Mouse (Mus musculus) monocyte, adult 5-6 weeks (primary cell): ENCODE results near the gene Zcchc2. TPM values are rescaled to one million over a fixed set of nuclear protein-coding genes. Genes with fewer than 3 reads are reported as not detected.

Experiments used
- ATAC-seq: fragments of 153-309, 156-312 bp; replicated peaks from 2 replicates; pipeline ENCODE4 v1.8.0; 2017; ENCODE audit warnings: mild to moderate bottlenecking; ENCODE audit not compliant: low TSS enrichment, insufficient number of reproducible peaks, severe bottlenecking, poor library complexity, low FRiP score
- total RNA-seq: library from RNA; stranded (forward); fragments of 200-1000, 200-491, 200-594 nt; gene quantifications from 3 replicates; pipeline ENCODE4 v1.2.3, GENCODE M21; 2017

The Zcchc2 gene
- total RNA-seq, 1 experiment from 2014 or later = 42.4 TPM

DNA sequence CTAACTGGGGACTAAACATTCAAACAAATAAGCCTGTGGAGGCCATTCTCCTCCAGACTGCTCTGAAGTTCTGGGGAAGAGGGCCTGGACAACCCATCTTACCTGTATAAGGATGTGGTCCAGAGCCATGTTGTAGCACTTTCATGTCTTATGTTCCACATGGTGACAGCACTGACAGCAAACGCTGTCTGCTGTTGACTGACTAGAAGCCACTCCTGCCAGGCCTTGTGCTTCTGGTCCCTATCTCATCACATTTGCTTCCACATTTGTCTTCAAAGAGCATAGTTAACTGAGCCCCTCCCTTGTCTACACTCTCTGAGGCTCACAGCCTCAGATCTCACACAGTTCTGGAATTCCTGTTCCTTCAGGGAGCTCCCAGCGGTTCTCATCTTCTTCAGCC is 34.0 kb downstream of the Zcchc2 start:
- no peak for ATAC-seq

DNA sequence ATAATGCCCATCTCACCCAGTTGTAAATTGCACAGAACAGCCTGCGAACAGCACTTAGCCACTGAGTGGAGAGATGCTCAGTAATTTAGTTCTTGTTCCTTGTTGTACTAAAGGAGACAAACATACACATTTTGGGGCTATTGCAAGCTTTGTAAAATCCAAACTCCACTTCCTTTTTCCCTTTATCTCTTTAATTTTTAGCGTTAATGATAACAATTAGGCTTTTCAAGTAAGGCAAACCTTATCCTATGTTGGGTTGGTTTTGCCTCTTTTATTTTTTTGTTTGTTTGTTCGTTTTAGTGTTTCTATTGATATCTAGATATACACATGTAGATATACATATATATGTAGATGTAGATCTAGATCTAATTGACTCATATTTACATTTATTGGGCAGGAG is 34.6 kb downstream of the Zcchc2 start:
- ATAC-seq = no peak

DNA sequence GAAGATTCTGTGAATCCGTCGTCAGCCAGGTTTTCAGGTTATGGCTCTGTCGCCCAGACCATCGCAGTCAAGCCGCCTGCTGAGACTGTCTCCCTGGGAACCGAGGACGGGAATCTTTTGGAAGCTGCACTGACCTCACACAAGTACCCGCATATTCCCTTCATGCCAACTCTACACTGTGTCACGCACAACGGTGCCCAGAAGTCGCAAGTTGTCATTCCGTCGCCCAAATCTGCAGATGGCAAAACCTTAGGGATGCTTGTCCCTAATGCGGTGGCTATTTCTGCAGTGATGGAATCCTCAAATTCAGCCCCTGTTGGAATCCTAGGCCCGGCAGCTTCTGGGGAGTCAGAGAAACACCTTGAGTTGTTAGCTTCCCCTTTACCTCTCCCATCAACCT is 39.6 kb downstream of the Zcchc2 start:
- no peak for ATAC-seq

DNA sequence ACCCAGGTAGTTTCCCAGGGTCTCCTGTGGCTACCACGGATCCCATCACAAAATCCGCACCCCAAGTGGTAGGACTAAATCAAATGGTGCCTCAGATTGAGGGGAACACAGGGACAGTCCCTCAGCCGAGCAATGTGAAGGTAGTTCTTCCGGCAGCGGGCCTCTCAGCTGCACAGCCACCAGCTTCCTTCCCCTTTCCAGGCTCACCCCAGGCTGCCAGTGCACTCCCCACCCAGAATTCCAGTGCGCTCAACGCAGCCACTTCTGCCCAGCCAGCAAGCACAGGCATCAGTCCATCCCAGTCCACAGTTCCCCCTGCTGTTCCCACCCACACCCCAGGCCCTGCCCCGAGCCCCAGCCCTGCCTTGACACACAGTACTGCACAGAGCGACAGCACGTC is 40.1 kb downstream of the Zcchc2 start:
- 0 out of 2 replicates have a peak, but pooled peaks have one; percentile 46 for ATAC-seq

DNA sequence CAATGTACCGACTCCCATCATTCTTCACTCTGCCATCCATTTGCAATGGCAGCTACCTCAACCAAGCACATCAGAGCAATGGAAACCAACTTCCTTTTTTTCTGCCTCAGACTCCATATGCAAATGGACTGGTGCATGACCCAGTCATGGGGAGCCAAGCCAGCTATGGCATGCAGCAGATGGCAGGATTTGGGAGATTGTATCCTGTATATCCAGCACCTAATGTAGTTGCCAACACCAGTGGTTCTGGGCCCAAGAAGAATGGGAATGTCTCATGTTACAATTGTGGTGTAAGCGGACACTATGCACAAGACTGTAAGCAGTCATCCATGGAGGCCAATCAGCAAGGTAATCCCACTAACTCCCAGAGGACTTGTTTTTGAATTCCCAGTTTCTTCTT is 40.7 kb downstream of the Zcchc2 start:
- ATAC-seq = no peak

DNA sequence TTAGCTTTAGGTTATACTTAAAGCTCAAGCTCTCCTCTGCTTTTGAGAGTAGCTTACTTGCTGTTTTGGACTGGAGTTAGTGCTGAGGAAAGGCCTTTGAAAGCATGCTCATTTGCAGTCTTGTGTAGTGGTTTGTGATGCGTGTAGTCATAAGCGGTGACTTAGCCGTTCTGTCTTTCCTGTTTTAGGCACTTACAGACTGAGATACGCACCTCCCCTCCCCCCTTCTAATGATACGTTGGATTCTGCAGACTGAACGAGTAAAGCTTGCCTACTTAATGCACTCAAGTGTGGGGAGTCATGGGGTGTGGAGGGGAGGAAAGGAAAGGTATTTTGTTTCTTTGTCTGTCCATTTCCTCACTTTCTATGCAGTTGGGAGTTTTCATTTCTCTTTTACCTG is 41.7 kb downstream of the Zcchc2 start:
- ATAC-seq = no peak

DNA sequence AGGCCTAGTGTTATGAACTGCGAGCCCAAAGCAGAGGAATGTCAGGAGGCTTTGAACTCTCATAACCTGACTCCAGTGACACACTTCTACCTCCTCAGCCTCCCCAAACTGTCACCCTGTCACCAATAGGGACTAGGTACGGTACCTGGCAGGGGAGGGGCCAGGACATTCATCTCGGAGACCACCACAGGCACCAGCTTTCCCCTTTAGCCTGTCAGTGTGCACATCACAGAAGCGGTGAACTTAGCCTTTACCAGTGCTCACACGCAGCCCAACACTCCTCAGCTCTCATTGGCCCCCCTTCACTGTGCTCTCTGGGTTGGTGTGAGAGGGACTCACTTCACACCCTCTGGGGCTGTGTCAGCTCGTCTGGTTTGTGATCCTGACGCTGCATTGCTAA is 44.6 kb downstream of the Zcchc2 start:
- ATAC-seq = no peak

DNA sequence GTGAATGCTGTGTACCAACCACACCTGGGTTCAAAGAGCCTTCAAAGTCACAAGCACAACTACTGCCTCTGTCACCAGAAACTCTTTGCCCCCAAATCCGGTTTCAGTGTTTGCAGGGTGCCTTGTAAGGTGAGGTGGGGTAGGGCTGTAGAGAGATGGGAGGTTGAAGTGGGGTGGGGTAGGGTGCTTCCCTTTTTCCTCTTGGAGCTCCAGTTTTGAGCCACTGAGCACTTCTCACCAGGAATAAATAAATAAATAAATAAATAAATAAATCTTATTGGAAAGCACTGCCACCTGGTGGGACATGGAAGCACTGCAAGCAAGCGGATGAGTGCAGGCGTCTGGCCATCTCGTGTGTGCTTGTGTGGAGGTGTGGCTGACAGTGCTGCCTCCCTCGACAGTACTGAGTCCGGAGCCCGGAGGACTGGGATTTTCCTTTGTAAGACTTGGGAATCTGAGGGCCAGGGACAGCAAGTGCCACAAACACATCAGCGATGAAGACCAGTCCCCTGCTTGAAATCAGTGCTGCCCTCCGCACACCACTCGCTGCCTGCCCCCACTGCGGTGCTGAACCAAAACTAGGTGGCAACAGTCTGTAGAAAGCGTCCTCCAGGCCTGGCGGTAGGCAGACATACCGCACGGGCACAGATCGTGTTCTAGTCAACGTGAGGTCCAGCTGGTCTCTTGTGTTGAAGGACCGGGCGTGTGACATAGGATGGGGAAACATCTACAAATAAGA is 46.8 kb downstream of the Zcchc2 start:
- ATAC-seq = peak; percentile 61; the same call in 1 of the 2 replicates

GRCm38 (mm10) chr1:106039326-106039725 is 49.1 kb downstream of the Zcchc2 start:
- ATAC-seq = no peak

DNA sequence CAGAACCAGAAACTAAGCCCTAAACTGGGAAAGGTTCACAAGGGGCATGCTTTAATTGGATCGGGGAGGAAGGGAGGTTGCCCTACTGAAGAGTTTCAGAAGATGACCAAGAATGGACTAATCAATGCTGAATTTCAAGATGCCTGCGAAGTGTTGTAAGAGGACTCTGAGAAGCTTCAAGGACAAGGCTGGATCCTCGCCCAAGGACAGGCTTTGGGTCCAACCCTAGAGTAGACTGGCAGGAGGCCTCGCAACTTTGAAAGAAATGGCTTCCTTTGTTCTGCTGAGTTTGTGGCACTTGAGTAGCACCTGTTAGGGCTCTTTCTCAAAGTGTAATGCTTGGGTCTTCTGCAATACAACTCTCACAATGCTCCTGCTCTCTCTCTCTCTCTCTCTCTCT is 50.1 kb downstream of the Zcchc2 start:
- no peak for ATAC-seq

DNA sequence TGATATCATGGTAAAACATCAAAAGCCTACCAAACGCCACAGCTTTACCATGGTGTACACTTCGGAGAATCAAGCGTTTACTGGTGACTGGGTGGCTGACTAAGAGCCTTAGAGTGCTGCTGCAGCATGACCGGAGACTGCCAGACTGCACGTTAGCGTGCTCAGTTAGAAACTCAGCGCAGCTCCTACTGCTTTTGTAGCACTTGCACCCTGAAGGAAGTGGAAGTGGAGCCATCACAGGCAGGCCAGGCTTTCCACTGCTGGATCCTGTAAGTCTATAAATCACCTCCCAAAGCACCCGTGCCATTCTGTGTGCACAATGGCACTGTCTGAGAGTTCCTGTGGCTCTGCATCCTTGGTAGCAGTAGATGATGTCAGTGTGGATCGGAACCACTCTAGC is 52.0 kb downstream of the Zcchc2 start:
- no peak for ATAC-seq

DNA sequence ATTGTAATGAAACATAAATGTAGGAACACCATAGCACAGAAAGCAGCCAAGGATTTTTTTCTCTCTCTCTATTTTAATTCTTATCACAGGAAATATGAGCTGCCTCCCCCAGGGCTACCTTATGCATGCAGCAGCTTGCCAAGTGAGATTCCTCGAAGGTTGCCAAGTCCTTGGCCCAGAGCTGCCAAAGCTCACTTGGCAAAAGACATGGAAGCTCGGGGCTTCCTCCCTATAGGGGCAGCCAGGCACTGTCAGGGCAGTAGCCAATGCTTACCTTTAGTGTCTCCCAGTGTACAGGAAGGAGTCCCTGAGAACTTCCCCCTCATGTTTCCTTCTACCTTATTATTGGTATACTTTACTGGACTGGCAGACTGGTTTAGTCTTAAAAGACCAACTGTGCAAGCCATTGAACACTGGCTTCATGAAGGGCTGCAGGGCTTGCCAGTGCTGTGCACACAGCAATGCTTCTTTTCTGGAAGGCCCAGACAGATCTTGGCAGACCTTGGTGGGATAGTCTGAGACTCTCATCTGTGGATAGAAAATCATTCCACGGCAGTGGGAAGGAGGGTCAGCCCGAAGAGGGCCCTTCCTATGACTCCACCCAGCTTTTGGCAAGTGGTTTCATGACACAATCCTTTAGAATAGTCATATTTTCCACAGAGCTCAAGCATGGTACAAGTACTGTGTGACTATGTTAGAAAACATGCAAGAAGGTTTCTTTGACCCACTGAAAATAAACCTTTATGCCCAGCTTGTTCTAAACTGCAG is 53.0 kb downstream of the Zcchc2 start:
- ATAC-seq = no peak

DNA sequence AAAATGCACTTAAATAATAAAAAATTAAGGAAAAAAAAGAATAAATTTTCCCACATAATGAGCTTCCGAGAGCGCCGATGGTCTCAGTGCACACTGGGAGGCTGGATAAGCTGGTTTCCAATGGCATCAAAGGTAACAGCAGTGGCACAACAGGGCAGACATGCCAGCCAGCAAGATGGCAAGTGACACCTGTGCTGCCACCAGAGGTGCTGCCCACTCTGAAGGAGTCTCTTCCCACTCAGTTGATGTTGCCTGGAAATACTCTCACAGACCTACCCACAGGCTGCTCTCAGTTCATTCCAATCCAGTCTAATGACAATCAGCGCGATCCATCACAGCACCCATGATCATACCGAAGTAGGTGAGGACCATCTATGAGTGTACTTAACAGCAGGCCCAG is 58.8 kb downstream of the Zcchc2 start:
- ATAC-seq = no peak

DNA sequence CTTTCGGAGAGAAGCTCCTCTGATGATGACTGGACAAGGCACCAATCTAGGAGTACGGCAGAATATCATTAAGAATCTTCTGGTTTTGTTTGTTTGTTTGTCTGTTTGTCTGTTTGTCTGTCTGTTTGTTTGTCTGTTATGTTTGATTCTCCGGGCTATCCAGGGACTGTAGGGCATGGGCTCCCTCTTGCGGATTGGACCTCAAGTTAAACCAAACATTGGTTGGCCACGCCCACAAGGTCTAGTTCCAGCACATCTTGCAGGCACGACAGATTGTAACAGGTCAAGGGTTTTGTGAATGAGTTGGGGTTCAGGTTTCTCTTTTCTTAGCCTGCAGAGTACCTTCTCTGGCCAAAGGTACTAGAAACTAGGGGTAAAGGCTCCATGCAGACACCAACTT is 64.8 kb downstream of the Zcchc2 start:
- ATAC-seq = no peak

GRCm38 (mm10) chr1:106058355-106058754 is 68.1 kb downstream of the Zcchc2 start:
- ATAC-seq = no peak

DNA sequence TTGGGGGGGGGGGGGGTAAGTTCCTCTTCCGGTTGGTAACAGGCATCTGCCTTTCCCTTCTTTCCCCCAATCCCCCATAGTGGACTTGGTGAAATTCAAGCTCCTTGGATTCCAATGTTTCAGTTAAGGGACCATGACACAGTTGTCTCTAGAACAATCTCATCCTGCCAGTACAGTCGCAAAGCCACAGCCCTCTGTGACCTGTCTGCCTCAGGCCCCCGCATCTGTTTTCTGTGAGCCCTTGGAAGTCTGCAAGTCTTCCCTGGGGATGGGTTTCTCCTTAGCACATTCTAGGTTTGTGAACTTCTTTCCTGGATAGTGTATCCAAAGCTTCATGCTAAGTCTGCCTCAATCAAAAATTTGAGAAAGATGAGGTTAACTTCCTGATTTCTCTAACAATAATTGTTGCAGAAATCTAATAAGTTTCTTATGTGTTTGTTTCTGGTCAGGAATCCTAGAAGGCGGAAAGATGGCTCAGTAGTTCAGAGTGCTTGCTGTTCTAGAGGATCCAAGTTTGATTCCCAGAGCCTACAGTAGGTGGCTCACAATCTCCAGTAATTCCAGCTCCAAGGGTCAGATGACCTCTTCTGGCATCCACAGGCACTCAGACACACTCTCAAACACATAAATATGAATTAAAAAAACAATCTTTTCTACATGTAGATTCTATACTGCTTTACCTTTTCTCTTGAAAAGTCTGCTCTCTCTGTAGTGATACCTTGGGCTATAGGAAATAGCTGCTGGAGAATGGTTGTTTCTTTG is 69.5 kb downstream of the Zcchc2 start:
- ATAC-seq = no peak

DNA sequence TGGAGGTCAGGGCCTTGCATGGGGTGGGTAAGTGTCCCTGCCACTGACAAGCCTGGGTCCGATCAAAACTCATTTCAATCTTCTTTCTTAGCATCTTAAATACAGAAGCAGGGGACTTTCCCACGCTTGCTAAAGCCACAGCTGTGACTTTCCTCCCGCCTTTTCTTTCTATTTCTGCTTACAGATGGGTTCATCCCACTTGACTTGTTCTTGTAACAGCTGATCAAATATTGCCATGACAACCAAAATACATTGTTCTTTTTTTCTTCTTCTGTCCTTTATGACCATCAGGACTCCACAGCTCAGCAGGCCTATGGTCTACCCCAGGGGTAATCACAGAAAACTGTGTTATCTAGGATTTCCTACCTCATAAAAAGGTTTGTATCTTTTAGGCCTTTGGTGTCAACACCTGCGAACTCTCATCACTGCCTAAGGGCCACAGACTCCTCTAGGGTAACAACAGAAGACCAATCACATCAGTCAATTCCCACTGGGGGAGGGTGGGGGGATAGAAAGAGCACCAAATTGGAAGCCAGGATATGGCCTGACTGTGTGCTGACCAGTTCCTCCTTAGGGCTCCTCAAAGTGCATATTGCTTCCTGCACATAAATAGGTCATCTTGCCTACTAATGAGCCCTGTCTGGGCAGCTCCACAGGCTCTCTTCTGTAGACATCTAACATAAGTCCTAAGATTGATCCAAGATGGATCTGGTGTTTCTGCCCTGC is 71.1 kb downstream of the Zcchc2 start:
- no peak for ATAC-seq

DNA sequence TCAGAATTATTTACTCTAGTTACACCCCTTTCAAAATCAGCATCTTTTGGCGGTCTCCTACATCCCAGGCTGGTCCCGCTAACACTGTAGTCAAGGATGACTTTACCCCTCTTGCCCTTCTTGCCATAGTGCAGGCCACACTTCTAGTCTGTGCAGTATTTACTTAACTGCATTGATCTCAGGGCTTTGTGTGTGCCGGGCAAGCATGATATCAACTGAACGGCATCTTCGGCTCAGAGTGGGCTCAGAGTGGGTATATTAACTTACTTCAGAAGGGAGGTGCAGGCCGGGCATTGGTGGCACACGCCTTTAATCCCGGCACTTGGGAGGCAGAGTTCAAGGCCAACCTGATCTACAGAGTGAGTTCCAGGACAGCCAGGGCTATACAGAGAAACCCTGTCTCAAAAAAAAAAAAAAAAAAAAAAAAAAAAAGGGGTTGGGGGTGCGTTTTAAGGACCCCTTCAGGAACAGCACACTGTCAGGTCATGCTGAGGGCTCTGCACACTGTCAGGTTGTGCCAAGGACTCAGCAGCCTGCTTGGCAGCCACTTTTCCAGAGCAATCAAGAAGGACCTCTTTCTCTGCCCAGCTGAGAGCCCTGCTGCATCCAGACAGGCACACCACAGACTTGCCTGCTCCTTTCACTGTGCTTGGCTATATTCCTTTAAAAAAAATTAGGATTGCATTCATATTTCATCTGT is 72.8 kb downstream of the Zcchc2 start:
- no peak for ATAC-seq
